Mouse (Mus musculus) CD4-positive, CD25-positive, alpha-beta regulatory T cell, adult 4 months (primary cell): ENCODE results near the gene Ier5l. TPM values are rescaled to one million over a fixed set of nuclear protein-coding genes. Genes with fewer than 3 reads are reported as not detected.

Source experiments
- ATAC-seq: one replicate; pipeline ENCODE4 v1.8.0; 2017
- polyA plus RNA-seq, 2 experiments: library from polyadenylated mRNA; unstranded; fragments of 100-300 nt; shearing (Covaris generic); gene quantifications; one replicate each; pipeline ENCODE4 v1.2.1; 2017

The Ier5l gene
- polyA plus RNA-seq, 2 experiments from 2014 or later = 0.20 TPM; not detected in 1

GRCm38 (mm10) chr2:30470143-30470946, 3.7 kb downstream of the Ier5l start:
- ATAC-seq = peak; percentile 15

- ATAC-seq = peak; percentile 61
Observed at GRCm38 (mm10) chr2:30469796-30470142, 4.2 kb downstream of the Ier5l start.

- no peak for ATAC-seq
Observed at GRCm38 (mm10) chr2:30469009-30469408, 5.0 kb downstream of the Ier5l start.

GRCm38 (mm10) chr2:30466787-30467186, 7.2 kb downstream of the Ier5l start:
- no peak for ATAC-seq

GRCm38 (mm10) chr2:30464411-30464810, 9.6 kb downstream of the Ier5l start:
- ATAC-seq = peak; percentile 21

- ATAC-seq = peak; percentile 98
Observed at GRCm38 (mm10) chr2:30463904-30464330, 10.1 kb downstream of the Ier5l start.

GRCm38 (mm10) chr2:30463341-30463761, 10.7 kb downstream of the Ier5l start:
- no peak for ATAC-seq

- no peak for ATAC-seq
Observed at GRCm38 (mm10) chr2:30459241-30459640, 14.8 kb downstream of the Ier5l start.

GRCm38 (mm10) chr2:30458349-30458748, 15.7 kb downstream of the Ier5l start:
- no peak for ATAC-seq

GRCm38 (mm10) chr2:30456104-30456980, 17.7 kb downstream of the Ier5l start:
- ATAC-seq = no peak

- no peak for ATAC-seq
Observed at GRCm38 (mm10) chr2:30454587-30454986, 19.4 kb downstream of the Ier5l start.

- no peak for ATAC-seq
Observed at GRCm38 (mm10) chr2:30453570-30453969, 20.4 kb downstream of the Ier5l start.

GRCm38 (mm10) chr2:30451525-30451924, 22.5 kb downstream of the Ier5l start:
- no peak for ATAC-seq

GRCm38 (mm10) chr2:30450530-30450929, 23.5 kb downstream of the Ier5l start:
- no peak for ATAC-seq

- ATAC-seq = no peak
Observed at GRCm38 (mm10) chr2:30448371-30448770, 25.6 kb downstream of the Ier5l start.

- no peak for ATAC-seq
Observed at GRCm38 (mm10) chr2:30446891-30447826, 26.9 kb downstream of the Ier5l start.

GRCm38 (mm10) chr2:30445312-30445711, 28.7 kb downstream of the Ier5l start:
- ATAC-seq = no peak

GRCm38 (mm10) chr2:30444450-30444849, 29.6 kb downstream of the Ier5l start:
- no peak for ATAC-seq

- no peak for ATAC-seq
Observed at GRCm38 (mm10) chr2:30444006-30444405, 30.0 kb downstream of the Ier5l start.

GRCm38 (mm10) chr2:30443281-30443680, 30.7 kb downstream of the Ier5l start:
- ATAC-seq = no peak

GRCm38 (mm10) chr2:30442498-30442890, 31.5 kb downstream of the Ier5l start:
- ATAC-seq = no peak
